Mouse (Mus musculus) E14TG2a.4 (cell line): ENCODE data around the gene Eef1a1.

Experiments used
- CTCF ChIP-seq: conservative IDR thresholded peaks from 2 replicates; pipeline ENCODE4 v1.5.1; 2014; ENCODE audit warnings: low read length
- POU5F1 ChIP-seq: IDR thresholded peaks from 2 replicates; pipeline ENCODE4 v1.6.1; 2014; ENCODE audit warnings: low read length, borderline replicate concordance

DNA sequence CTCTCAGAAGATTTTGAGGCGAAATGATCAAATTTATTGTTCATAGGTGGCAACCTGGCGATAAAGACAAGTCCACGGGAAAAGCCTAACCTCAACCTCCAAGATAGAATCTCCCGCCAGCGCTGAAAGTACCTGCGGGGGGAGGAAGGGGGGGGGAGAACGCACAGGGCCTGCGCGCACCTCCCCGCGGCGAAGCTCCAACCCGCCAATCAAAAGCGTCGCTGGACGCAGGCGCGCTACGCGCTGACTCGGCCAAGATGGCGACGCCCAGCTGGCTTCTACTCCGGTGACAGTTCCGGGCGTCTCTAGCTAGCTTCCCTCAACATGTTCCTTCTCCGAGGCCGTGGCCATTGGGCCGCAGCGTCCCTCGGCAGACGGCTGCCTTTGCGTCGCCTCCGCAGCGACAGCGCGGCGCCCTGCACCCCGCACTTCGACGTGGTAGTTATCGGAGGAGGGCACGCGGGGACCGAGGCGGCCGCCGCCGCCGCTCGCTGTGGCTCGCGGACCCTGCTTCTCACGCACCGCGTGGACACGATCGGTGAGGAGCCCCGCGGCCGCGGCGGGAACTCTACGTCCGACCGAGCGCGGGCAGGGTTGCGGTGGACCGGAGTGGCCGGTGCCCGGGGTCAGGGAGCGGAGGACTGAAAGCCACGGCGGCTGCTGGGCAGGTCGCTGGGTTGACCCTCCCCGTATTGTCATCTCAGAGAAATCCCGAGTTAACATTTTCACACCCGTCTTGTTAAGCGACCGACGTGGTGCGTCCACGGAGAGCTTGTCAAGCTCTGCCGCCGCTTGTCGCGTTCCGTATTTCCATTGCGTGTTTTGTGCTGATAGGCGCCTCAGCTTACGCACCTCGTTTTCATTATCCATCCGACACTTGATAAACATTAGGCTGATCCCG is 40.7 kb downstream of the Eef1a1 start, which contains the start of the genes Mto1 and Gm17324:
- TF ChIP-seq CTCF (no peak), POU5F1 (no peak)
